Mouse (Mus musculus) frontal cortex, postnatal 25 days (tissue): ENCODE measurements around the gene Cdkn1a.
A peak's percentile ranks its signal among the peaks of the same experiment; 100 is the strongest.
"Not testable (repeated sequence)": the region's sequence is repeated elsewhere in the genome, so short reads cannot be mapped to it uniquely, and the experiment has no call there.

Source experiments
- DNase-seq, 2 experiments: peaks; one replicate each; pipeline ENCODE4 v3.0.0; 2022; ENCODE audit warnings: low spot score in 2 of 2

Gene Cdkn1a

DNA sequence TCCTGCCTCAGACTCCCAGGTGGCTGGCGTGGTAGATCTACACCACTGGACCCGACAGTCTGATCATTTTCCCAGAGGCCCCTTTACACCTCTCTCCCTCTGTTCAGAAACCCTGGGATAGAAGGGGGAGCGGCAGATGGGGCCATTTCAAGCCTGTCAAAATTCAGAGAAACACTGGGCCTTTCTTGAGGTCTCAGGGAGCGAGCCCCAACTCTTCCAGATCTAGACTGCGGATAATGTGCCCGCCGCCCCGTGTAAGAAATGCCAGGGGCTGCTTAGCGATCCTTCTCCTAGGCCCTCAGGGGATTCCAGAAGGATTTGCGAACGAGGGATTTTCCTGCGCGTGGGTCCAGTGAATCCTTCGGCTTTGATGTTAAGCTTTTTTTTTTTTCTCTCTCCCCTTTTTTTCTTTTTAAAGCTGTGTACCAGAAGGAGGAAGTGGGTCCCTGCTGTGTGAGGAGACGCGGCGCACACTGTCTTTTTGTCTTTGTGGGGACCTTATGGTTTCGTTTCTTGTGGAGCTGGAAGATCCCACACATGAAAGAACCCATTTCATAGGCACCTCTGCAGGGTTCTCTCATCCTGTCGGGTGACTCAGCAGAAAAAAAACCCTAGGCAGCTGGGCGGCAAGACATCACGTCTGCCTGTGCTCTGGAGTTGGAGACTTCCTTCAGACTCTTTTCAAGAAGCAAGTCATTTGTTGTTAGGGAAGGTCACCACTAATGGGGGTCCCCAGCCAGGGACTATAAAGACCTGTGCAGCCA is 9.0 kb upstream of the Cdkn1a start:
- no peak for DNase-seq

DNA sequence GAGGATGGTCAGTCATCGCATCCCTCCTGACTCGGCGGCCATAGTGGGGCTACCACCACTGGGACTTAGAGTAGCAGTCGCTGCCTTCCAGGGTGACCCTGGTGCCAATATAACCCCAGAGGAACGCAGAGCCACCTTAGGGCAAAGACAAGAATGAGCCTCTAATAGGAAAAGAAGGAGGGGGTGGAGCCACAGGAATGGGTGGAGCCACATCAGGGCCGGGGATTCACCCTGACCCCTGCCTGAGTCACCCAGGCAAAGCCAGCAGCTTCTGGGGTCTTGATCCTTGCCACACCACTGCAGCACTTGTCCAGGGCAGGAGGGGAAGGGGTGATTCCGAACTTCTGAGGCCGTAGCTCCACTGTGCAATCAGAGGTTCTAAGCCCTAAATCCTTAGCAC is 7.2 kb upstream of the Cdkn1a start:
- DNase-seq: peak in 1 of 2 experiments; percentile 1

DNA sequence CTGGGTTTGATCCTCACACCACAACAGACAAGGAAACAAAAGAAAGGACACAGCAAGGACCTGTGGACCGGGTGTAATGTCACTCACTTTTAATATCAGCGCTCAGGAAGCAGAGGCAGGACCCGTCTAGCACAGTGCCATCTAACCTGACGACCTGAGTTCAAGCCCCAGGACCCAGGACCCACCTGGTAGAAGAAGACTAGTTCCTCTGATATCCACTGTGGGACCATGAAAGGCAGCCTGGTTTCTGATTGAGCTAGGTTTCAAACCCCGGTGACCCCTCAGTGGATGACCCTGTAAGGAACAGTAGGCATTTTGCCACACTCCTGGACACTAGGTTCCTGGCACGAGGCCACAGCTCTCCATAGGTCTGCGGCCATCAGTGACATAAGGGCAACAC is 6.1 kb upstream of the Cdkn1a start:
- DNase-seq: peak in 1 of 2 experiments; percentile 4

GRCm38 (mm10) chr17:29085266-29085665 is 5.5 kb upstream of the Cdkn1a start:
- DNase-seq: peak in 1 of 2 experiments; percentile 2

DNA sequence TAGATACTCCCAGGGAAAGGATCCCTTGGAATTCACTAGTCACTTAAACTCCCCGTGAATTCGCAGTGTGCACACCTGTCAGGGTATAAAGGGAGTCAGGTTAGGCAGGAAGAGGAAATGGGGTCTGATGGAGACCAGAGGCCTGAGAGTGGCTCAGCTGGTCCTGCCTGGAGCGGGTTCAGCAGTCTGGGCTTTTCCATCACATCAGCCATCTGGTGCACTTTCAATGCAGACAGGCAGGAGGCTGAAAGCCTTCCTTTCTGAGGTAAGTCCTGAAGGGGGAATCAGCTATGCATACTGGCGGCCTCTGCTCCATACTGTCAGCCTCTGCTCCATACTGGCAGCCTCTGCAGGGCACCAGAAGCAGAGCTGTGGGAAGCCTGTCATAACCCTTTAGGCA is 3.9 kb upstream of the Cdkn1a start:
- DNase-seq: no peak

- no peak for DNase-seq
Measured at GRCm38 (mm10) chr17:29091348-29091944, 670 bp downstream of the Cdkn1a start.

DNA sequence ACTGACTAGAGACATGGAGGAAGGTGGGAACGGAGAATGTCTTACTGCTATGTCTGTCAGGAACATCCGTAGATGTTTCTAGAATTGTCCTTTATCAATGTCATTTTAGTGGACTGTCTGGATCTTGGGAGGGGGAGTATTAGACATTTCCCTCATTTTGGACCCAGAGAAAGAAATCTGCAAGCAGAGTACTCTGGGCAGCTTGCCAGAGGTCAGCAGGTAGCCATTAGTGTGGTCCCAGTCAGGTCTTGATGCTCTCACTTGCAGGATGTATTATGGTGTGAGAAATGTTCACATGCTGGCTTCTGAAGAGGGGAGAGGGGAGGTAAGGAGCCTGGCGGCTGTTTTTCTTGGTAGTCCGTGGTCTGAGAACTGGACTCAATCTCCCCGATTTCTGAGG is 1.7 kb downstream of the Cdkn1a start:
- no peak for DNase-seq

GRCm38 (mm10) chr17:29093110-29093952 is 2.6 kb downstream of the Cdkn1a start:
- DNase-seq: peak; percentile 53 to 79

GRCm38 (mm10) chr17:29093961-29094309 is 3.2 kb downstream of the Cdkn1a start:
- no peak for DNase-seq

DNA sequence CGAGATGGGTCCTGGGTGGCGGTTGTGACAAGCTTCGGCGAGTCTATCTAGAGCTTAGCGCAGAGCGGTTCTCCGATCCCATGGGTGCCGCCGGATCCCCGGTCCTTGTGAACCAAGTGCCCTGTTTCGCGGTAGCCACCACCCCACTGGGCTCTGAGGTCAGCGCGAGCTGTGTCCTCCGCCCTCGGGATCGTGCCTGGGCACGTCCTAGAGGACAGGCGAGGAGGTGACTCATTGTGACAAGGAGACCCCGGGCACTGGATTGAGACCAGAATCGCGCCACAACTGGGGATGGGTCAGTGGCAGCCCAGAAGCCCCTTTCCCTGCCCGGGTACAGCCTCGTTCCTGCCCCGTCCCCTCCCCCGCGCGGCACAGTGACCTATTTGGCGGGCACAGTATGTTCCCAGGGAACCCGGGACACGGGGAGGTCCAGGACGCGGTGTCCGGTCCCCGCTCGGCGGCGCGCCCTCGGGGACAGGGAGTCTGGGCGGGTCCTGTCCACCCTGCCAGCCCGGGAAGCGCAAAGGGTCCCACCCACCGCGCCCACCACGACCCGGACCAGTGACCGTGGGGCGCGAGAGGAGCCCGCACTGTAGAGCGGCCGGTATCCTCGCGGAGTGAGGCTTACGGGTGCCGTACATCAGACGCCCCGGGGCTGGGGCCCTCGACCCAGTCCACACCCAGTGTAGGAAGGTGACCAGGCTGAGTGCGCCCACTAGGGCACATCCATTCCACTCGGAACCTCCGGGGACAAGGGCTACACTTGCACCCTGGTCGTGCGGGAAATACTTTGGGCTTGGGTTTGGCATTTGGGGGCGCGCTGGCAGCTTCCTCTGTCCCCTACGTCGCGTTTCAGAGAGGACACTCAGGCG is 3.8 kb downstream of the Cdkn1a start:
- peak; percentile 26 to 36 for DNase-seq

DNA sequence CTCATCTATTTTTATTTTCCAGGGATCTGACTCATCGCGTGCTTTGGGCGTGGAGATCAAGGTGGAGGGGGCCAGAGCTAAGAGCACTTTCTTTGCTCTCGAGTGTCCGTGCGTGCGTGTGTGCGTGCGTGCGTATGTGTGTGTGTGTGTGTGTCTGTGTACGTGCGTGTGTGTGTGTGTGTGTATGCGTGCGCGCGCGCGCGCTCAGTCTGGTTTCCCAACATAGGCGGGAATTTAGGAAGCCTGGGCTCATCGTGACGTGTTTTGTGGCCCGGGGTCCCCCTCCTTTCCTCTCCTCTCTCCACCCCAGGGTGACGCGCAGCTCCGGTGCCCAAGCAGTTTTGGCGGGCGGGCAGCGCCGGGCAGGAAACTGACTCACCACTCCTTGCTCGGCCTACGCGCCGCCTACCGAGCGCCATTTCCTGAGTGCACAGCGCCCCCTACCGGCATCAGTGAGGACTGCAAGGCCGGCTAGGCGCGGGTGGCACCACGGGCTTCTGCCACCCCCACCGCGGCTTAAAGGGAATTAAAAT is 4.5 kb downstream of the Cdkn1a start:
- DNase-seq: peak; percentile 96 to 97

- no peak for DNase-seq
Measured at GRCm38 (mm10) chr17:29096245-29096644, 5.5 kb downstream of the Cdkn1a start.

GRCm38 (mm10) chr17:29096851-29097561 is 6.2 kb downstream of the Cdkn1a start:
- DNase-seq: no peak

- no peak for DNase-seq
Measured at GRCm38 (mm10) chr17:29098291-29098690, 7.5 kb downstream of the Cdkn1a start.

DNA sequence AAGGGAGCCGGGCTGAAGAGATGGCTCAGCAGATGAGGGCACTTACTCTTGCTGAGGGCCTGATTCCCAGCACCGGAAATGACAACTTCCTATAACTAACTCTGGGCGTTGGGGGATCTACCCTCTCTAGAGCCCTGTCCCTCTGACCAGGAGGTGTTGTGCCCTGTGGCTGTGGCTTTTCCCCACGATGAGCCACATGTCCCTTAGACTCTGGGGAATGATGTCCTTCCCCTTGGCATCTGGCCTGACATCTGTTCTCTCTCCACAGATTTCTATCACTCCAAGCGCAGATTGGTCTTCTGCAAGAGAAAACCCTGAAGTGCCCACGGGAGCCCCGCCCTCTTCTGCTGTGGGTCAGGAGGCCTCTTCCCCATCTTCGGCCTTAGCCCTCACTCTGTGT is 8.3 kb downstream of the Cdkn1a start:
- no peak for DNase-seq

- DNase-seq: no peak
Measured at GRCm38 (mm10) chr17:29100627-29101026, 9.9 kb downstream of the Cdkn1a start.

DNA sequence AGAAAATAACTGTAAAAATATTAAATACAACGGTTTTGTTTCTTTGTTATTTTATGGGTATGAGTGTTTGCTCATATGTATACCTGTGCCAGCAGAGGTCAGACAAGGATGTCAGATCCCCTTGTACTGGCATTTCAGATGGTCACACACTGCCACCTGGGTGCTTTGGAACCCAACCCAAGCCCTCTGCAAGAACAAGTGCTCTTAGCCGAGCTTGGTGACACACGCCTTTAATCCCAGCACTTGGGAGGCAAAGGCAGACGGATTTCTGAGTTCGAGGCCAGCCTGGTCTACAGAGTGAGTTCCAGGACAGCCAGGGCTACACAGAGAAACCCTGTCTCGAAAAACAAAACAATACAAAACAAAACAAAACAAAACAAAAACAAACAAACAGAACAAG is 19.6 kb downstream of the Cdkn1a start:
- DNase-seq: not testable (repeated sequence)

DNA sequence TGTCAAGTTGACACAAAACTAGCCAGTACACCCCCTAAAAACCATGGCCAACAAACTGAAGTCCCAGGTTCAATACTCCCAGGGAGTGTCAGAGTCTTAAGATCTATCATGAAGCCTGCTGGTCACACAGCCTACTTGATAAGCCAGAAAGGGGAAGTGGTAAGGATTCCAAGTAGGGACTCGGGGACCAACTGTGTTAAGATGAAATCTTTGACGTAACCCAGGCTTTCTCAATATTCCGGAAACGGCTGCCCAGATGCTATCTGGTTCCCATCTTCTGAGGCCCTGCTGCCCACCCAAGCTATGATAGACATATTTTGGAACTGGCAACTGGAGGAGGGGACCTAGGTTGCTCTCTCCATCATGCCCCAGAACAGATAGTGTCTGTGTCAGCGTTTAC is 20.6 kb downstream of the Cdkn1a start:
- DNase-seq: no peak

DNA sequence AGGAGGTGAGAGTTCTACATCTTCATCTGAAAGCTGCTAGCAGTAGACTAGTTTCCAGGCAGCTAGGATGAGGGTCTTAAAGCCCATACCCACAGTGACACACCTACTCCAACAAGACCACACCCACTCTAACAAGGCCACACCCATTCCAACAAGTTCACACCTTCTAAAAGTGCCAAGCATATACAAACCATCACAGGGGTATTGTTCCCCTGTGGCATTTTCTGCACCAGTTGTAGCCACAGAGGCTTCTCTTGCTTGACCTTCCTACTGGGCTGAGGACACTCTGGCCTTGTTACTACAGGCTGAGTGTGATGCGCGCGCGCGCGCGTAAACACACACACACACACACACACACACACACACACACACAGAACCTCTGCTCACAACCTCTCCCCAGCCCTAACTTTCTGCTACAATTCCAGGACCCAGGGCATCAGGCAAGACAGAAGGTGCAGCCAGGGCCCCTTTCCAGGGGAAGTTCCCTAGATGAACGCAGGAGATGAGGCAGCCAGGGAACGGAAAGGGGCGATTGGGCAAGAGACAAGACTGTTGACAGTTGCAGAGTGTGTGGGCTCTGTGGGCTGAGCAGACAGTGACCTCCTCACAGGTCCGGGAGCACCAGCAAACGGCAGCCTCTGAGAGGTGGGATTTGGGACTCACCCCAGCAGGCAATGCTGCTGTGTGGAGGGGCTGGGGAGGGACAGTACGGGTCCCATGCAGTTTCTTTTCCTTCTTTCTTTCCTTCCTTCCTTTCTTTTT is 23.0 kb downstream of the Cdkn1a start, which contains the start of gene Rab44:
Gene Rab44 (plus strand): TSS at position 555 of the 762 bp plus-strand sequence.
- DNase-seq: no peak

- DNase-seq: no peak
Measured at GRCm38 (mm10) chr17:29116023-29116422, 25.2 kb downstream of the Cdkn1a start.
